In the genomic region with DNA sequence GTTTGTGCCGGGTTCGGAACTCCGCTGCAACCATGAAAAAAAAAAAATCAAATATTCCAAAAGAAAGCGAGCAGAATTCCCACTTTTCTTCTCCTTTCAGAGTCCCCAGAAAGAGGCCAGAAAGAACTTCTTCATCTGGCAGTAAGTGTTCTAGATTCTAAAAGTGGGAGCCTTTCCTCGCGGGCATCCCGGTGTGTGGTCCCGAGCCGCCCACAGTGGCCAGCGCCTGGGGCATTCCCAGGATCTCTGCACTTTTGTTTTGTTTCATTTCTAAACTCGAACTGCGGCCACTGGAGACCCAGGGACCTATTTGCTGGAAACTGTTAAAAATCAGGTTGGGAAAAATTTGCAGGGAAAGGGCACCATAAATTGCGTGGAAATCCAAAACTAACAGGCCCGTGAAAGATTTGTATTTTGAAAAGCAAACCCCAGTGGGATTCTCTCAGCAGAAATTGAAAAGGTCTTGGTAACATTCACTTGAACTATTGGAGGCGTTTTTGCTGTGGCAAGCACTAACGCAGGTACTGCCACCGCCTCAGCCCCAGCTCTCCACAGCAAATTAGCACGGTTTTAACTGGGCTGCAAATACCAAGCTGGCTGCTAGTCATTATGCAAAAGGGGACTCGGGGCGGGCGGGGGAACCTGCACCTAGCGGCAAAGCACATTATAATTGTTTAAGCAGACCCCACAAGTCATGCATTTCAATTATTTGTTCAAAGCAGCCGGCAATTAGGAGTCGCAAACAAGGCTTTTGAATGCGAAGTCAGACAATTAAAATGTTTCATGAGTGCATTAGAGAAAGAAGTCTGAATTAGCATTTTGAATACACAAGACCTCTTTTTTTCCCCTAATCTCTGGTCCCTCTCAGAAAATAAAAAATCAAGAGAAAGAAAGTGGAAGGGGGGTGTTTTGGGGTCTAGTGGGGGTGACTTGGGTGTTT, we compare ENCODE assay signal across 11 mouse cellular contexts.
DNase-seq lines count a peak whose midpoint lies in the region; ATAC-seq and TF ChIP-seq lines count a peak whose summit lies in the region.
"Had no signal": no experiment of that assay in that cellular context is flagged by ENCODE, and none has a peak within 500 bp of the region (broad histone marks: within the 10 kb centered on the region; RNA-seq: fewer than 3 reads in every experiment).

No protein-coding gene starts in this region.

- H3K27ac ChIP-seq in heart, postnatal 0 days (ENCODE audit: low read depth) = no peak overlapping the region
- peak overlapping the region; percentile 68; the same call in 1 of the 2 replicates for H3K27ac ChIP-seq in forebrain, embryonic 10.5 days
- peak overlapping the region; percentile 82; the same call in 1 of the 2 replicates for H3K27ac ChIP-seq in midbrain, embryonic 10.5 days (replicated peaks)

- H3K4me3 ChIP-seq in heart, postnatal 0 days (ENCODE audit: low read depth, low read length) = peak overlapping the region; percentile 1; the same call in 1 of the 2 replicates
- peak overlapping the region; percentile 47 for H3K4me3 ChIP-seq in forebrain, embryonic 10.5 days
- peak overlapping the region; percentile 54 for H3K4me3 ChIP-seq in midbrain, embryonic 10.5 days

- no peaks in the 10 kb centered on the region for H3K36me3 ChIP-seq in heart, postnatal 0 days (replicated peaks; ENCODE audit: control insufficient read depth, insufficient read depth, low read length)
- no peaks in the 10 kb centered on the region for H3K36me3 ChIP-seq in forebrain, embryonic 10.5 days (replicated peaks)
- H3K36me3 ChIP-seq in midbrain, embryonic 10.5 days = no peaks in the 10 kb centered on the region

- H3K4me2 ChIP-seq in heart, postnatal 0 days (ENCODE audit: low read depth, low read length) = no peak overlapping the region

- WGBS in heart, postnatal 0 days = 6% methylated on average over 25 of the region's 25 CpGs
- 2% methylated on average over 25 of the region's 25 CpGs for WGBS in forebrain, embryonic 10.5 days
- WGBS in midbrain, embryonic 10.5 days = 2% methylated on average over 25 of the region's 25 CpGs

- no peaks in the 10 kb centered on the region for H3K9me3 ChIP-seq in heart, postnatal 0 days (replicated peaks; ENCODE audit: control insufficient read depth, low read length)
- H3K9me3 ChIP-seq in forebrain, embryonic 10.5 days = no peaks in the 10 kb centered on the region
- H3K9me3 ChIP-seq in midbrain, embryonic 10.5 days (replicated peaks) = no peaks in the 10 kb centered on the region

- no peak for ATAC-seq in heart, postnatal 0 days (ENCODE audit: insufficient read depth, low read depth)

- no peak for TF ChIP-seq EP300 in heart, postnatal 0 days (IDR thresholded peaks at IDR 0.05; ENCODE audit: low read depth)

- H3K9ac ChIP-seq in heart, postnatal 0 days (replicated peaks; ENCODE audit: low read depth, low read length) = no peak overlapping the region

- peaks cover 75% of the 10 kb centered on the region for H3K27me3 ChIP-seq in heart, postnatal 0 days (ENCODE audit: control insufficient read depth, insufficient read depth, low read length)
- H3K27me3 ChIP-seq in forebrain, embryonic 10.5 days (ENCODE audit: poor library complexity, severe bottlenecking) = peaks cover 100% of the 10 kb centered on the region
- H3K27me3 ChIP-seq in midbrain, embryonic 10.5 days (ENCODE audit: low read depth, poor library complexity, severe bottlenecking) = peaks cover 89% of the 10 kb centered on the region

- DNase-seq in heart, postnatal 0 days (ENCODE audit: low spot score) = no peak
- no peak for DNase-seq in heart, postnatal 4 days
- DNase-seq in Muller cell, postnatal 12 days (ENCODE audit: inconsistent ontology term) = peak; percentile 45
- DNase-seq in forebrain, embryonic 10.5 days (ENCODE audit: extremely low spot score, low spot score) = peak; percentile 60
- peak; percentile 44 for DNase-seq in midbrain, embryonic 10.5 days (ENCODE audit: low spot score)
- DNase-seq in right cerebral cortex, postnatal 14 days = no peak
- no peak for DNase-seq in gastrocnemius, adult 18-20 months (ENCODE audit: low spot score)
- DNase-seq in liver = no peak
- DNase-seq: cerebellum, adult 2 months; kidney, adult 9 months; lung, postnatal 4 days had no signal

- H3K4me1 ChIP-seq in heart, postnatal 0 days (ENCODE audit: control insufficient read depth, insufficient read depth) = no peaks in the 10 kb centered on the region
- H3K4me1 ChIP-seq in forebrain, embryonic 10.5 days = peaks cover 47% of the 10 kb centered on the region
- peaks cover 54% of the 10 kb centered on the region for H3K4me1 ChIP-seq in midbrain, embryonic 10.5 days

- no peak for TF ChIP-seq CTCF in heart, postnatal 0 days (IDR thresholded peaks at IDR 0.05; ENCODE audit: low read depth)

Comparison
In these comparisons a context has a peak if more than half of its experiments do, and no peak if none do; other contexts are left out.
1. DNase-seq: peak in Muller cell, postnatal 12 days (single experiment), forebrain, embryonic 10.5 days (single experiment) and midbrain, embryonic 10.5 days (single experiment); none in heart, postnatal 0 days (single experiment), heart, postnatal 4 days (single experiment), right cerebral cortex, postnatal 14 days (single experiment), gastrocnemius, adult 18-20 months (single experiment) and liver (single experiment).
2. H3K4me3 ChIP-seq: peak in every context shown above with its lines; median percentile 54 in midbrain, embryonic 10.5 days; 47 in forebrain, embryonic 10.5 days; 1 in heart, postnatal 0 days.